Mouse (Mus musculus): ENCODE data around the gene Utp4. TPM values are rescaled to one million over a fixed set of nuclear protein-coding genes. Genes with fewer than 3 reads are reported as not detected.
A peak's percentile ranks its signal among the peaks of the same experiment; 100 is the strongest.

Gene Utp4
- total RNA-seq, 2 experiments from 2014 or later = 19.2 to 23.0 TPM

DNA sequence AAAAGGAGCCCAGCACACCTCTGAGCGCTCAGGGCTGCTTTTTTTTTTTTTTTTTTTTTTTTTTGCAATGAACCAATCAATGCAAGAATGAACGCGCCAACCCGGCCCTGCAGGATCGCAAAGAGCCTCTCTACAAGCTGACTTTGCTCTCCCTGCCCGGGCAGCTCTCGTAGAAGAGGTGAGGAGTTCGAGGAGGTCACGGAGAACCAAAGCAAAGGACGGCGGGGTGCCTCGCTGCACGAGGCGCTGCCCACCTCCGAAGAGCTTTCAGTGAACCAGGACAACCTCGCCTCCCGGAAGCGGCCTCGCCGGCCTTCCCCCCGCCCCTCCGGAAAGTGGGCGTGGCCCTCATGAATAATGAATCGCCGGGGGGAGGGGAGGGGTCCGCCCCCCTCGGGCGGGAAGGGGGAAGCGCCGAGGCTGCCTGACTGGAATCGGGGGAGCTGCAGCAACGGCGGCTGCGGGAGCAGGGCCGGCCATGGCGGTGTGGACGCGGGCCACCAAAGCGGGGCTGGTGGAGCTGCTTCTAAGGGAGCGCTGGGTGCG lies 42.0 kb downstream of the Utp4 start, which contains the start of gene Sntb2:
Gene Sntb2 (plus strand): TSS at position 427 of the 546 bp plus-strand sequence.
- peak; percentile 94 to 96 for DNase-seq
- intact Hi-C loops (cut with DNase I) = loop anchor here (5.0 kb wide), 2 partner anchors 33 to 42 kb away; no protein-coding TSS in a partner anchor

DNA sequence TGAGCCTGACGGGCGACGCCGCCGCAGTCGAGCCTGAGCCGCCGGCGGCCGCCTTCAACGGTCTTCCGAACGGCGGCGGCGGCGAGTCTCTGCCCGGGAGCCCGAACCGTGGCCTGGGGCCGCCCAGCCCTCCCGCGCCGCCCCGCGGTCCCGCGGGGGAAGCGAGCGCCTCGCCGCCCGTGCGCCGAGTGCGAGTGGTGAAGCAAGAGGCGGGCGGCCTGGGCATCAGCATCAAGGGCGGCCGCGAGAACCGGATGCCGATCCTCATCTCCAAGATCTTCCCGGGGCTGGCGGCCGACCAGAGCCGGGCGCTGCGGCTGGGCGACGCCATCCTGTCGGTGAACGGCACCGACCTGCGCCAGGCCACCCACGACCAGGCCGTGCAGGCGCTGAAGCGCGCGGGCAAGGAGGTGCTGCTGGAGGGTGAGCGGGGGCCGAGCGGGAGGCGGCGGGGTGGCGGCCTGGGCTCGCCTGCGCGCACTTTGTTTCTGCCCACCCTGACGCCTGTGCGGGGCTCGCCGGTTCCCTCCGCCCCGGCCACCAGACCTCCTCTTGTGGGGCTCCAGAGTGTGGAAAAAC lies 42.6 kb downstream of the Utp4 start:
- DNase-seq = peak; percentile 67 to 68
- intact Hi-C loops (cut with DNase I) = loop anchor here (5.0 kb wide), 2 partner anchors 34 to 41 kb away; no protein-coding TSS in a partner anchor

DNA sequence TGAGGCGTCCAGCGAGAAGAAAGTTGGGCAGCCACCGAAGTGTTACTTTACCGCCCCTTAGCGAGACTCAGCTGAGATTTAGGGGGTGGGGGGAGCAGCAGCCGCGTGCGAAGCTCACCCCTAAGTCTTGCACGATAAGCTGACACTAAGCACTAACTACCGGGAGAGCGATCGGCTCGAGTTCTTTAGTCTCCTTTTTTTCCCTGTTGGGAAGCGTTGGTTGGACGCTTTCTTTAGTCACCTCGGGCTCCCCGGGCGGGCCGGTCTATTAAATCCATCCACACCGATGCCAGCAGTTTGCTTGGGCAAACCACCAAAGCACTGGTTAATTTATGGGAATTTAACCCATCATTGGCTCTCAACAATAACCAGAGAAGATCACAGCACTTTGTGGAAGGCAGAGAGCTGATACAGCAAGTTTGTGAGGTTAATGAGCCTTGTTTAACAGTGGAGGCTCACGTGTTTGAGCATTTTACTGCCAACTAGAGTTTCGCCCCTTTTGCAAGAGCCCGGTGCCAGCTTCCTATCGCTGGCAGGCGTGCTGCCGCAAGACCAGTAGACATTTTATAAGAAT lies 43.1 kb downstream of the Utp4 start:
- intact Hi-C loops (cut with DNase I) = loop anchor here (5.0 kb wide), 2 partner anchors 34 to 41 kb away; no protein-coding TSS in a partner anchor
- peak; percentile 7 to 45 for DNase-seq

GRCm38 (mm10) chr8:106937081-106937800 lies 43.8 kb downstream of the Utp4 start:
- DNase-seq = no peak
- intact Hi-C loops (cut with DNase I) = loop anchor here (5.0 kb wide), 2 partner anchors 35 to 40 kb away; no protein-coding TSS in a partner anchor

DNA sequence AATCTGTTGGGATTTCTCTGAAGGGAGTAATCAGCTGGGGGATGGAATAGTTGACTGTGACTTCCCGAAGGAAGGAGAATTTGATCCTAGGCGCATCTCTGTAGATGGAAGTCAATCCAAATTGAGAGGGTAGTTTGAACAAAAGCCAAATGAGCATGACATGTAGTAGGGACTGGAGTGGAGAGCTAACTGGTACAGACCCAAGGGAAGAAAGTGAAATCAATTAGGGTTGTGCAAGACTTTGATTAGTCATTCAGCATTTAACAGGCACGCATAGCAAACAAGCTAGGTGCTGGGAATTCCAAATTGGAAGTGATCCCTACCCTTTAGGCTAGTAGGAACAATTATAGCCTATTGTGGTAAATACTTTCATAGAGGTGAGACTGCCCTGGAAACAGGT lies 48.4 kb downstream of the Utp4 start:
- intact Hi-C loops (cut with DNase I) = no loop called here

GRCm38 (mm10) chr8:106943874-106944418 lies 50.5 kb downstream of the Utp4 start:
- intact Hi-C loops (cut with DNase I) = no loop called here
- DNase-seq = no peak

More for the DNA sequence above, 48.4 kb downstream of the Utp4 start:
- DNase-seq = no peak

- DNase-seq = peak; percentile 39 to 55
- intact Hi-C loops (cut with DNase I) = no loop called here
These were observed 51.3 kb downstream of the Utp4 start for GRCm38 (mm10) chr8:106944756-106945155.

DNA sequence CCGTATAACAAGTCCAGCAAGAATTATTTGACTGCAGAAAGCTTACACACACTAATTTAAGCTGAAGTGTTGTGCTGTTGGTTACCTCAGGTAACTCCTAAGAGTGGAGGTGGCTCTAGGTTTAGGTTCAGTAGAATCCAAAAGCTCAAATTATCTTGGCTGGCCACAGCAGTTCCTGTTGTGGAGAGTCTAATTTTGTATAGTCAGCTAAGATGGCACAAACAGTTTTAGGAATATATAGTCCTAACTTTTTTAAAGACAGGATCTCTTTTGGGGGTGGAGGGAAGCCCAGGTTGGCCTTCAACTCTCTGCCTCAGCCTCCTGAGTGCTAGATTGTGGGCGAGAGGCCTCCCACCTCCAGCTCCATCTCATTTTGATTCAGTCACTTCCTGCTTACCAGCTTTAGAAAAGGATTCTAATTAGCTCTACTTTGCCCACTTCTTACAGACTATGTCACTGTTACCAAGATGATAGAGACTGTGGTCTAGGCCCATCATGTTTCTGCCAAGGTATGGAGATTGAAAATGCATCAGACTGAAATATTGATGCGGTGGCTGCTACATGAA lies 55.3 kb downstream of the Utp4 start:
- intact Hi-C loops (cut with DNase I) = no loop called here
- DNase-seq = no peak

GRCm38 (mm10) chr8:106951707-106952106 lies 58.3 kb downstream of the Utp4 start:
- no peak for DNase-seq
- intact Hi-C loops (cut with DNase I) = no loop called here

DNA sequence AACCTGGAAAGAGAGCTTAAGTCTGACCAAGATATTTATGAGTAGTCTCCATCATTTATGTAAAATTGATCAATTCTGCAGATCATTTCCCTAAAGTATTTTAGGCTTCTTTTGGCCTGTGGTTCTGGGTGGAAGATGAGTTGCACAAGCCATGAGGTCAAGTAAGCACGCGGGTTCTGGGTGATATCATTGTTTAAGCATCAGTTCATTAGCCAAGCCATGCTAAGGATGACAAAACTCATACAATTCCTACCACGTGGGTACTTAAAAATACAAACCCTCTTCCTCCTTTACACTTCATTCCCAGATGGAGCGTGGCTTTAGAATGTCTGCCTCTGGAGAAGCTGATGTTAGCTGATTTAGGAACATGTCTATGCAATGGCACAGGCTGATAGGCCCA lies 60.1 kb downstream of the Utp4 start:
- intact Hi-C loops (cut with DNase I) = no loop called here
- no peak for DNase-seq

DNA sequence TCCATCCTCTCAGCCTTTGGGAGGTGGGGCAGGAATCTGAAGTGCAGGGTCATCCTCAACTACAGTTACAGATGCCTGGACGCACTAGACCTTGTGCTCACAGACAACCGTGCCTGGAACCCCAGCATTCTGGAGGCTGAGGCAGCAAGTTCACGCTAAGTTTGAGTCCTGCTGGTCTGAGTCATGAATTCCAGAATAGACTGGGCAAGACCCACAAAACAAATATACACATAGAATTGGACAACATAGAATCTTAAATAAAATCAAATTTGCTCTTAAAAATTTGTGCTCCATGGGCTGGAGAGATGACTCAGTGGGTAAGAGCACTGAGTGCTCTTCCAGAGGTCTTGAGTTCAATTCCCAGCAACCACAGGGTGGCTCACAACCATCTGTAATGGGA lies 63.6 kb downstream of the Utp4 start:
- DNase-seq = no peak
- intact Hi-C loops (cut with DNase I) = no loop called here

DNA sequence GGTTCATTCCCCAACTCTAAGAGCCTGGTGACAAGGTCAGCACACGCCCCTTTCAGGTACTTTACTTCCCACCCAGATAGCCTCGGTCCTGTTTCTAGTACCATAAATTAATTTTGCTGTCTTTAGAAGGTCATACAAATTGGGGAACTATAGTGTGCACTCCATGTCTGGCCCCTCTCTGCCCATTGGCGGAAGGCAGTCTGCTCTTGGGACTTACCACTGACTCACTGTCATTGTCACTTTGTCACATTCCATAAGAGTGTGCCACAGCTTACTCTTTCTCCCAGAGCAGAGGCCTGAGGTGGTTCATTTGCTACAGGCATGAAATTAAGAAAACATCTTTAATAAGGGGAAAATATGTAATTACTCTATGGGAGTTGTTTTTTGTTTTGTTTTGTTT lies 64.8 kb downstream of the Utp4 start:
- no peak for DNase-seq
- intact Hi-C loops (cut with DNase I) = no loop called here

- intact Hi-C loops (cut with DNase I) = no loop called here
These were observed 66.2 kb downstream of the Utp4 start for GRCm38 (mm10) chr8:106959626-106960025.

GRCm38 (mm10) chr8:106962322-106962721 lies 68.9 kb downstream of the Utp4 start:
- intact Hi-C loops (cut with DNase I) = no loop called here
- DNase-seq = peak; percentile 17 to 27

More at GRCm38 (mm10) chr8:106959626-106960025, 66.2 kb downstream of the Utp4 start:
- DNase-seq = no peak

DNA sequence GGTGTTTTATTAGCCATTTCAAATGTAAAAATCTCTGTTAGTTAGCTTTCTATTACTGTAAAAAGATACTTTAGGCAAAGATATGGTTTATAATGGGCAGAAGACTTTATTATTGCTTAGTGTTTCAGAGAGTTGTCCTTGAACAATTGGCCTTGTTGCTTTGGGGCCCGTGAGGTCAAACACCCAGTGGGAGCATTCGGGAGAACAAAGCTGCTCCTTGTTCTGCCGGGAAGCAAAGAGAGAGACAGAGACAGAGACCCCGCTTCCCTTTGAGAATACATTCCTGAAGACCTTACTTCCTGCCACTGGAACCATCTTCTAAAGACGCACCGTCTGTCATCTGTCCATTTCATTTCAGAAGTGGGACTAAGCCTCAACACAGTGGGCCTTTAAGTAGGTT lies 69.9 kb downstream of the Utp4 start:
- no peak for DNase-seq
- intact Hi-C loops (cut with DNase I) = no loop called here

DNA sequence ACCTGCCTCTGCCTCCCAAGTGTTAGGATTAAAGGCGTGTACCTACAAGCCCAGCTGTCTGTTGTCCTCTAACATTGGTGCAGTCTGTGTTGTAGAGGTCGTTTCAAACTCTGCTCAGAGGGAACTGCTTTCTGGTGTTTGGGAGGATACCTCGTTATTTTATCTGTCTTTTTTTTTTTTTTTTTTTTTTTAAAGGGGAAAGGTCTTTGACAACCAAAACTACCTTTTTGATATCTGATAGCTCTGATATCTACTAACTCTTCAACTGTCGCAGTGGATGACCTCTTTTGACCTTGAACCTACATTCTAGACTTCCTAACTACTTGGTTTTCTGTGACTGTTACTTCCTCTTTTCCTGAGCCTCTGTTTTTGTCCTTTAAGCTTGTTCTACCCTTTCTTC lies 71.1 kb downstream of the Utp4 start:
- intact Hi-C loops (cut with DNase I) = no loop called here
- DNase-seq = no peak

DNA sequence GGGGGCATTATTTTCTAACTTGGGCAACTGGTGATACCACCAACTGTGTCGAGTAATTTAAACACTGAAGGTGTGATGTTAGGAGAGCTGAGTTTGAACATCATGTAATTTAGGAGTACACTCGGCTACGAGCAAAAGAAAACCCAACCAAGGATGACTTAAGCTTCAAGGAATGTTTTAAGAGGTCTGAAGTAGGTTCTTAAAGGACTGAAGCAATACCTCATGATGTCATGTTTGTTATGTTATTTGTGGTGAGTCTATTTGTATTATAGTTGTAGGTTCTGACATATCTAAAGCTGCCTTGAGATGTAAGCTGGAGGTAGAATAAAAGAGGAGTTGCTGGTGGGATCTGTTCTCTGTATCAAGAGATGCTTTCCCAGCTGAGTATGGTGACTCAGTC lies 76.5 kb downstream of the Utp4 start:
- DNase-seq = no peak

DNA sequence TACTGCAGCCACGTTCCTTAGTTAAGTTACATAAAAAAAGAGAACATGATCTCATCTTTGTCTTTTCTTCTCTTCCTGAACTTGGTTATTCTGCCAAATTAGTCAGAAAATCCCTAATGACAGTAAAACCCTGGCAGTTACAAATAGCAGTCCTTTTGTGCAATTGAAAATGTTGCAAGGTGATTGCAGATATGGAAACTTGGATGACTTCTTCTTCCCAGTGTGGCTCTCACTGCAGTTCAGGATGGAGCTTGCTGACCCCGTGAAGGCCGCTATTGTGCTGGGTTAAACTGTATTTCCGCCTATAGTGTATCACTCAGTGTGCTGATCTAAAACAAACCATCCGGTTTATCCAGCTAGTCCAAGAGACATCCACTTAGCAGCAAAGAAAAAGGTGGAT lies 78.5 kb downstream of the Utp4 start:
- peak; percentile 27 to 31 for DNase-seq
- intact Hi-C loops (cut with DNase I) = no loop called here

More for the DNA sequence above, 76.5 kb downstream of the Utp4 start:
- intact Hi-C loops (cut with DNase I) = no loop called here
